Mouse (Mus musculus) CH12.LX (cell line): ENCODE measurements around the gene Zbtb46. TPM values are rescaled to one million over a fixed set of nuclear protein-coding genes. Genes with fewer than 3 reads are reported as not detected.
A peak's percentile ranks its signal among the peaks of the same experiment; 100 is the strongest.

Experiments used
- DNase-seq: peaks from one replicate; pipeline ENCODE4 v3.0.0-alpha.2; 2013; ENCODE audit errors: extremely low read depth
- H3K27ac ChIP-seq: 2 replicates; pipeline ENCODE4 v1.5.1; 2012; ENCODE audit warnings: low read depth, mild to moderate bottlenecking, control low read depth, moderate library complexity; ENCODE audit not compliant: insufficient read depth
- H3K27me3 ChIP-seq: replicated peaks from 2 replicates; pipeline ENCODE3; 2012; ENCODE audit warnings: inconsistent platforms
- H3K36me3 ChIP-seq, 2 experiments: replicated peaks in 1 of 2; 2 replicates each; pipeline versions ENCODE3 to v1.6.1; 2012; ENCODE audit warnings: inconsistent platforms in 1 of 2, low read length in 1 of 2, mild to moderate bottlenecking in 1 of 2, mixed read lengths in 1 of 2, moderate library complexity in 1 of 2; ENCODE audit not compliant: control insufficient read depth in 1 of 2, insufficient read depth in 1 of 2
- H3K4me1 ChIP-seq, 2 experiments: 2 replicates each; pipeline ENCODE4 v1.6.1; 2012; ENCODE audit warnings: inconsistent platforms in 1 of 2, moderate library complexity in 1 of 2; ENCODE audit not compliant: insufficient read depth in 2 of 2, control insufficient read depth in 1 of 2
- H3K4me2 ChIP-seq: 2 replicates; pipeline ENCODE4 v1.6.1; 2012; ENCODE audit warnings: low read depth, mild to moderate bottlenecking, control low read depth; ENCODE audit not compliant: poor library complexity, insufficient read depth, severe bottlenecking
- H3K4me3 ChIP-seq, 3 experiments: fragments of 150-350 bp in 1 of 3; sonication (generic) in 1 of 3; replicated peaks in 1 of 3; 2 replicates each; pipeline versions ENCODE3 to v1.5.1; 2011 to 2012; ENCODE audit warnings: low read depth in 2 of 3, low read length in 2 of 3, mild to moderate bottlenecking in 2 of 3, moderate library complexity in 2 of 3, control low read depth in 1 of 3, improper control_type of control experiment in 1 of 3, inconsistent platforms in 1 of 3, mixed read lengths in 1 of 3; ENCODE audit not compliant: poor library complexity in 1 of 3
- H3K79me2 ChIP-seq: replicated peaks from 2 replicates; pipeline ENCODE4 v1.6.1; 2012; ENCODE audit warnings: mild to moderate bottlenecking, moderate library complexity; ENCODE audit not compliant: control insufficient read depth, poor library complexity, insufficient read depth, severe bottlenecking; ENCODE audit errors: extremely low read depth
- H3K9ac ChIP-seq: 2 replicates; pipeline ENCODE4 v1.6.1; 2012; ENCODE audit warnings: low read depth, mild to moderate bottlenecking, control low read depth, moderate library complexity; ENCODE audit not compliant: insufficient read depth
- H3K9me3 ChIP-seq: replicated peaks from 2 replicates; pipeline ENCODE3; 2012; ENCODE audit warnings: low read length, inconsistent platforms, mixed read lengths
- BHLHE40 ChIP-seq: IDR thresholded peaks from 2 replicates; pipeline ENCODE4 v1.6.1; 2011; ENCODE audit warnings: mild to moderate bottlenecking, low read depth, low read length, improper control_type of control experiment
- CTCF ChIP-seq, 2 experiments: IDR thresholded peaks in 1 of 2; conservative IDR thresholded peaks in 1 of 2; 2 replicates each; pipeline ENCODE4 v1.5.1; 2011 to 2012; ENCODE audit warnings: low read depth in 2 of 2, low read length in 2 of 2, improper control_type of control experiment in 1 of 2, inconsistent platforms in 1 of 2, mild to moderate bottlenecking in 1 of 2, moderate library complexity in 1 of 2
- ELF1 ChIP-seq: IDR thresholded peaks from 2 replicates; pipeline ENCODE4 v1.6.1; 2014; ENCODE audit warnings: low read depth, mild to moderate bottlenecking, inconsistent platforms, low read length, improper control_type of control experiment
- EP300 ChIP-seq: IDR thresholded peaks from 2 replicates; pipeline ENCODE4 v1.6.1; 2011; ENCODE audit warnings: low read length, improper control_type of control experiment
- ETS1 ChIP-seq: conservative IDR thresholded peaks from 2 replicates; pipeline ENCODE4 v1.6.1; 2012; ENCODE audit warnings: low read depth, mild to moderate bottlenecking, inconsistent platforms, low read length, improper control_type of control experiment, moderate library complexity
- GABPA ChIP-seq: IDR thresholded peaks from 2 replicates; pipeline ENCODE4 v1.6.1; 2012; ENCODE audit warnings: low read depth, low read length, improper control_type of control experiment, inconsistent platforms; ENCODE audit not compliant: insufficient replicate concordance
- HCFC1 ChIP-seq: IDR thresholded peaks from 2 replicates; pipeline ENCODE4 v1.6.1; 2012; ENCODE audit warnings: low read depth, mild to moderate bottlenecking, inconsistent platforms, low read length, improper control_type of control experiment
- IRF4 ChIP-seq: IDR thresholded peaks from 2 replicates; pipeline ENCODE4 v1.6.1; 2014; ENCODE audit warnings: low read depth, mild to moderate bottlenecking, inconsistent platforms, low read length, improper control_type of control experiment
- JUN ChIP-seq: IDR thresholded peaks from 2 replicates; pipeline ENCODE4 v1.6.1; 2011; ENCODE audit warnings: low read depth, mild to moderate bottlenecking, low read length, improper control_type of control experiment, moderate library complexity; ENCODE audit not compliant: insufficient read depth
- MAZ ChIP-seq: IDR thresholded peaks from 2 replicates; pipeline ENCODE4 v1.6.1; 2012; ENCODE audit warnings: low read depth, mild to moderate bottlenecking, inconsistent platforms, low read length, improper control_type of control experiment, moderate library complexity
- MEF2A ChIP-seq: IDR thresholded peaks from 2 replicates; pipeline ENCODE4 v1.6.1; 2014; ENCODE audit warnings: low read depth, mild to moderate bottlenecking, inconsistent platforms, low read length, improper control_type of control experiment, borderline replicate concordance
- MXI1 ChIP-seq: IDR thresholded peaks from 2 replicates; pipeline ENCODE4 v1.6.1; 2011; ENCODE audit warnings: mild to moderate bottlenecking, low read depth, low read length, improper control_type of control experiment
- NELFE ChIP-seq: IDR thresholded peaks from 2 replicates; pipeline ENCODE4 v1.6.1; 2011; ENCODE audit warnings: low read depth, low read length, improper control_type of control experiment
- NRF1 ChIP-seq: IDR thresholded peaks from 2 replicates; pipeline ENCODE4 v1.6.1; 2014; ENCODE audit warnings: low read depth, mild to moderate bottlenecking, inconsistent platforms, low read length, improper control_type of control experiment, moderate library complexity
- PAX5 ChIP-seq: IDR thresholded peaks from 2 replicates; pipeline ENCODE4 v1.6.1; 2012; ENCODE audit warnings: low read length, inconsistent platforms, mixed read lengths
- POLR2A ChIP-seq: IDR thresholded peaks from 2 replicates; pipeline ENCODE4 v1.6.1; 2011; ENCODE audit warnings: low read depth, mild to moderate bottlenecking, improper control_type of control experiment, low read length
- RCOR1 ChIP-seq: conservative IDR thresholded peaks from 2 replicates; pipeline ENCODE4 v1.6.1; 2012; ENCODE audit warnings: low read depth, mild to moderate bottlenecking, inconsistent platforms, low read length, improper control_type of control experiment
- SIN3A ChIP-seq: IDR thresholded peaks from 2 replicates; pipeline ENCODE4 v1.6.1; 2012; ENCODE audit warnings: low read length, improper control_type of control experiment, inconsistent platforms
- SMC3 ChIP-seq: IDR thresholded peaks from 2 replicates; pipeline ENCODE4 v1.6.1; 2011; ENCODE audit warnings: low read depth, low read length, improper control_type of control experiment
- TBP ChIP-seq: conservative IDR thresholded peaks from 2 replicates; pipeline ENCODE4 v1.6.1; 2011; ENCODE audit warnings: low read depth, low read length, improper control_type of control experiment
- TCF12 ChIP-seq: IDR thresholded peaks from 2 replicates; pipeline ENCODE4 v1.6.1; 2014; ENCODE audit warnings: low read depth, mild to moderate bottlenecking, inconsistent platforms, low read length, improper control_type of control experiment
- UBTF ChIP-seq: IDR thresholded peaks from 2 replicates; pipeline ENCODE4 v1.6.1; 2012; ENCODE audit warnings: low read depth, mild to moderate bottlenecking, inconsistent platforms, low read length, improper control_type of control experiment, moderate library complexity
- USF2 ChIP-seq: conservative IDR thresholded peaks from 2 replicates; pipeline ENCODE4 v1.6.1; 2011; ENCODE audit warnings: low read depth, low read length, improper control_type of control experiment
- ZMIZ1 ChIP-seq: IDR thresholded peaks from 2 replicates; pipeline ENCODE4 v1.6.1; 2012; ENCODE audit warnings: low read depth, mild to moderate bottlenecking, inconsistent platforms, low read length, improper control_type of control experiment
- dilution Hi-C: fragments of 300-500 bp; cut with MboI; formaldehyde crosslinking; loops from 2 replicates; pipeline ENCODE4 v1.14.3; 2020; ENCODE audit warnings: low sequenced_read_pairs; ENCODE audit not compliant: extremely low pct_unique_long_range_greater_than_20kb, extremely low pct_ligation_motif_present
- in situ Hi-C: fragments of 300-500 bp; cut with MboI; formaldehyde crosslinking; loops from 3 replicates; pipeline ENCODE4 v1.14.3; 2019; ENCODE audit warnings: low sequenced_read_pairs, low pct_ligation_motif_present, low pct_unique_long_range_greater_than_20kb, mixed read lengths
- polyA plus RNA-seq: library from polyadenylated mRNA; unstranded; fragments of >175 nt; gene quantifications from 2 replicates; pipeline ENCODE4 v1.2.1, GENCODE M21; 2012; ENCODE audit warnings: low read depth; ENCODE audit not compliant: insufficient read length
- total RNA-seq, 2 experiments: library from RNA; depleted of rRNA; stranded (reverse); fragments of 300-350 nt in 1 of 2; fragments of >200 nt in 1 of 2; gene quantifications; 2 replicates each; pipeline ENCODE4 v1.2.3; 2012 to 2014

Zbtb46 gene
- total and polyA plus RNA-seq, 3 experiments, result 5.3 to 9.3 (median 6.7) TPM

GRCm38 (mm10) chr2:181459673-181460621 is 721 bp upstream of the Zbtb46 start:
- no peaks in the 10 kb centered on the region for H3K79me2 ChIP-seq
- dilution Hi-C loops, result no loop called here
- TF ChIP-seq POLR2A (peak; percentile 20; the same call in 1 of the 2 replicates), UBTF (no peak), ELF1 (peak; percentile 46; the same call in 1 of the 2 replicates), IRF4 (no peak), EP300 (no peak), GABPA (no peak), ZMIZ1 (no peak), HCFC1 (no peak), USF2 (no peak), RCOR1 (no peak), TBP (no peak), TCF12 (no peak), SMC3 (no peak), NELFE (no peak), BHLHE40 (peak; percentile 42), MAZ (no peak), JUN (no peak), SIN3A (no peak)
- TF ChIP-seq, all 38 proteins: peak for 3
- Histone ChIP-seq H3K36me3 (peaks cover 0 to 2% of the 10 kb centered on the region in 2 experiments), H3K27me3 (peaks cover 45% of the 10 kb centered on the region), H3K27ac (no peak overlapping the region), H3K4me2 (peak overlapping the region; percentile 46), H3K4me1 (peaks cover 2 to 31% of the 10 kb centered on the region in 2 experiments; a peak in 3 of 4 replicates), H3K4me3 (peak overlapping the region; percentile 24 to 71 (median 37)), H3K9me3 (peaks cover 7% of the 10 kb centered on the region), H3K9ac (peak overlapping the region; percentile 5; the same call in 1 of the 2 replicates)
- no peak for DNase-seq
- in situ Hi-C loops, result no loop called here

DNA sequence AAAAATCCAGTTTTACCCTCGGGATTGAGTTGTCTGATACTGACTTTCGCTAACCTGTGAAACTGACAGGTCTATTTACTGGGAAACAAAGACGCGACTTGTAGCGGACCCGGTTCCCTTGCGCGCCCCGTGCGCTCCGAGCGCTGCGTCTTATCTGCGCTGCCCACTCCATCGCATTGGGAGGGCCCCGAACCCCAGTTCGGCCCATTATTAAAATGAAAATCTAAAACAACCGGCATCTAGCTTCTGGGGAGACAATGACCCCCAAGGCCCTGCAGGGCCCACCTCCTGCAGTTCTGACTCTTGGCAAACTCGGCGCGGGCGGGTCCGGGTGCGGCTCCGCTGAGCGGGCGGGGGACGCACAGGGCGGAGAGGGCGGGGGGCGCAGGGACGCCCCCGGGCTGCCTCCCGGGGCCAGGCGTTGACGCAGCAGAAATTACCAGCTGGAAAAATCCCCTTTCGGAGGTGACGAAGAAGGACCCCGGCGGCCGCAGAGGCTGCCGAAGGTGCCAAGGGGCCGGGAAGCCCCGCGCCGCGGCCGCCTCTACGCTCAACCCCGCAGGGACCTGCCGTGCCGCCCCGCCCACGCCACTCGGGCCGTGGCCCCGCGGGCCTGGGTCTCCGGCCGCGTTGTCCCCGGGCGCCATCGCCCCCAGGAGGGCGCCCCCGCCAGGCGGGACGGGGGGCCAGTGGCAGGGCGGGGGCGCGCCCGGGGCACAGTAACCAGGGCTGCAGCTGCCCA is 644 bp downstream of the Zbtb46 start:
- Histone ChIP-seq H3K4me2 (peak overlapping the region; percentile 58), H3K9me3 (peaks cover 7% of the 10 kb centered on the region), H3K79me2 (no peaks in the 10 kb centered on the region), H3K4me1 (peaks cover 2 to 43% of the 10 kb centered on the region in 2 experiments; a peak in 3 of 4 replicates), H3K27ac (peak overlapping the region; percentile 60; the same call in 1 of the 2 replicates), H3K4me3 (peak overlapping the region; percentile 53 to 90 (median 81)), H3K9ac (peak overlapping the region; percentile 76), H3K36me3 (peaks cover 0 to 2% of the 10 kb centered on the region in 2 experiments), H3K27me3 (peaks cover 39% of the 10 kb centered on the region)
- peak; percentile 34 for DNase-seq
- dilution Hi-C loops, result no loop called here
- in situ Hi-C loops, result no loop called here
- TF ChIP-seq UBTF, result no peak
- TF ChIP-seq ZMIZ1, result 0 out of 2 replicates have a peak, but pooled peaks have one; percentile 34
- TF ChIP-seq PAX5, result no peak
- no peak for TF ChIP-seq EP300
- TF ChIP-seq SIN3A, result peak; percentile 34; the same call in 1 of the 2 replicates
- no peak for TF ChIP-seq USF2
- peak in 1 of 2 experiments; percentile 28; a peak in 2 of 4 replicates for TF ChIP-seq CTCF (conservative IDR thresholded peaks at IDR 0.05 in 1 of 2, IDR thresholded peaks at IDR 0.05 in 1 of 2; ENCODE audit: low read depth in 2 of 2, low read length in 2 of 2)
- 0 out of 2 replicates have a peak, but pooled peaks have one; percentile 5 for TF ChIP-seq NRF1
- TF ChIP-seq MEF2A, result 0 out of 2 replicates have a peak, but pooled peaks have one; percentile 11
- 0 out of 2 replicates have a peak, but pooled peaks have one; percentile 36 for TF ChIP-seq ETS1
- no peak for TF ChIP-seq MXI1
- no peak for TF ChIP-seq POLR2A
- peak; percentile 6; the same call in 1 of the 2 replicates for TF ChIP-seq IRF4
- TF ChIP-seq ELF1, result no peak
